Mouse (Mus musculus) bone marrow macrophage, adult 2 months (primary cell): ENCODE measurements around the gene Gpr65.

Experiments used
- CTCF ChIP-seq: IDR thresholded peaks from 2 replicates; pipeline ENCODE4 v1.5.1; 2012; ENCODE audit warnings: low read depth, mild to moderate bottlenecking, low read length, moderate library complexity
- POLR2A ChIP-seq: IDR thresholded peaks from 2 replicates; pipeline ENCODE4 v1.6.1; 2012; ENCODE audit warnings: mild to moderate bottlenecking, low read depth, low read length, borderline replicate concordance

GRCm38 (mm10) chr12:98269791-98270745 is 1.6 kb downstream of the Gpr65 start:
- TF ChIP-seq CTCF (no peak), POLR2A (no peak)
